Mouse (Mus musculus) neural tube, embryonic 13.5 days (tissue): ENCODE results near the gene Nptxr. TPM values are rescaled to one million over a fixed set of nuclear protein-coding genes. Genes with fewer than 3 reads are reported as not detected.

Experiments used
- ATAC-seq: fragments of 200-750 bp; cut with Nextera tagmentation; 2 replicates; pipeline ENCODE4 v1.8.0; 2017; ENCODE audit warnings: low read depth, mild to moderate bottlenecking, moderate TSS enrichment, moderate library complexity
- H3K27ac ChIP-seq: fragments of 300-500 bp; sonication (generic); replicated peaks from 2 replicates; pipeline ENCODE4 v1.5.1; 2015; ENCODE audit warnings: moderate library complexity, mild to moderate bottlenecking, inconsistent platforms
- H3K27me3 ChIP-seq: fragments of 300-500 bp; sonication (generic); 2 replicates; pipeline ENCODE4 v1.6.1; 2015; ENCODE audit warnings: mild to moderate bottlenecking, inconsistent platforms
- H3K36me3 ChIP-seq: fragments of 300-500 bp; sonication (generic); 2 replicates; pipeline ENCODE4 v1.6.1; 2015; ENCODE audit warnings: mild to moderate bottlenecking, inconsistent platforms
- H3K4me1 ChIP-seq: fragments of 300-500 bp; sonication (generic); replicated peaks from 2 replicates; pipeline ENCODE4 v1.6.1; 2015; ENCODE audit warnings: inconsistent platforms
- H3K4me2 ChIP-seq: fragments of 300-500 bp; sonication (generic); 2 replicates; pipeline ENCODE4 v1.6.1; 2015; ENCODE audit warnings: inconsistent platforms, mild to moderate bottlenecking, moderate library complexity
- H3K4me3 ChIP-seq: fragments of 300-500 bp; sonication (generic); 2 replicates; pipeline ENCODE4 v1.5.1; 2015; ENCODE audit warnings: mild to moderate bottlenecking, inconsistent platforms
- H3K9ac ChIP-seq: fragments of 300-500 bp; sonication (generic); 2 replicates; pipeline ENCODE4 v1.6.1; 2015; ENCODE audit warnings: moderate library complexity, mild to moderate bottlenecking, inconsistent platforms
- H3K9me3 ChIP-seq: fragments of 300-500 bp; sonication (generic); 2 replicates; pipeline ENCODE4 v1.6.1; 2016; ENCODE audit warnings: inconsistent platforms
- WGBS: fragments of 180-500 bp; shearing (Covaris S2); methylation state at CpG from one replicate; pipeline ENCODE4 v1.1.7; 2015; 5-methylcytosine and 5-hydroxymethylcytosine counted together
- polyA plus RNA-seq: library from polyadenylated mRNA; unstranded; fragments of >200 nt; fragmentation: Nextera tagmentation; extraction: Ambion mirVana; gene quantifications from 2 replicates; pipeline ENCODE4 v1.2.1, GENCODE M21; 2015

Gene Nptxr
- polyA plus RNA-seq, 1 experiment from 2014 or later, result 22.1 TPM

- 85% methylated on average over 8 of the region's 8 CpGs for WGBS
- Histone ChIP-seq H3K27me3 (no peaks in the 10 kb centered on the region), H3K4me1 (peaks cover 27% of the 10 kb centered on the region), H3K4me2 (no peak overlapping the region), H3K36me3 (0 out of 2 replicates have a peak, but pooled peaks cover 1% of the 10 kb centered on the region), H3K4me3 (no peak overlapping the region), H3K27ac (no peak overlapping the region), H3K9ac (no peak overlapping the region), H3K9me3 (no peaks in the 10 kb centered on the region)
- no peak for ATAC-seq
Measured at GRCm38 (mm10) chr15:79744742-79745141, 59.8 kb downstream of the Nptxr start.

DNA sequence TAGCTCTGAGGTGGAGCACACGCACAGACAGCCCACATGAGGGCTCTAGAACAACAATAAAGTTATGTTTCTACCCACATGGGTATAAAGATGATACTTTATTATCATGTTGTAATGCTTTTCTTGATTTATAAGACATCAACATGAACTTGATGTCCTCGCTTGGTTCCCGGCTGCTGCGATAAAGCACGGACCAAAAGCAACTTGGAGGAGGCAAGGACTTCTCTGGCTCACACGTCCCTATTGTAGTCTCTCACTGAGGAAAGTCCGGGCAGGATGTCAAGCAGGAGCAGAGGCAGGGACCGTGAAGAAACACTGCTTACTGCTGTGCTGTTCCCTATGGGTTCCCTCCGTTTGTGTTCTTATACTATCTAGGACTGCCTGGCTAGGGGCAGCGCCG, 60.6 kb downstream of the Nptxr start:
- WGBS, result 91% methylated on average over 11 of the region's 11 CpGs
- Histone ChIP-seq H3K4me3 (no peak overlapping the region), H3K27me3 (no peaks in the 10 kb centered on the region), H3K9me3 (no peaks in the 10 kb centered on the region), H3K9ac (no peak overlapping the region), H3K4me1 (peaks cover 32% of the 10 kb centered on the region), H3K27ac (no peak overlapping the region), H3K36me3 (peaks cover 9% of the 10 kb centered on the region), H3K4me2 (no peak overlapping the region)
- ATAC-seq, result no peak

DNA sequence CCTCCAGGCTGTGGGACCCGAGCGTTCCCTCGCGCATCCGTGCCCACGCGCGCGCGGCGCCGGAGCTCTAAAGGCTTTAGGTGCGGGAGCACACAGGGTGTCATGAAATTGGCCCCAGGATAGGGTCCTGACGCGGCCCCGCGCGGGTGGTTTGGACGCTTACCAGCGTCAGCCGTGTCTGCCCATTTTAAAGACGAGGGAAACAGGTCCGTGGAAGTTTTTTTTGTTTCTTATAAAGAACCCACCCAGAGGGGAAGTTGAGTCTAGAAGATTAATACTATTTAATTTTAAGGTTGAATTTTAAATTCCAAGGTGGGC, 61.9 kb downstream of the Nptxr start:
- under 1% methylated on average over 23 of the region's 23 CpGs for WGBS
- Histone ChIP-seq H3K4me3 (peak overlapping the region; percentile 97), H3K9ac (peak overlapping the region; percentile 96), H3K27ac (peak overlapping the region; percentile 79), H3K4me1 (peaks cover 40% of the 10 kb centered on the region), H3K36me3 (peaks cover 22% of the 10 kb centered on the region), H3K9me3 (no peaks in the 10 kb centered on the region), H3K27me3 (no peaks in the 10 kb centered on the region), H3K4me2 (peak overlapping the region; percentile 84)
- ATAC-seq, result no peak

- peak; percentile 94 for ATAC-seq
- Histone ChIP-seq H3K4me1 (peaks cover 40% of the 10 kb centered on the region), H3K27me3 (no peaks in the 10 kb centered on the region), H3K4me2 (peak within 1 kb of the TSS; percentile 84), H3K36me3 (peaks cover 28% of the 10 kb centered on the region), H3K27ac (peak within 1 kb of the TSS; percentile 79), H3K9ac (peak within 1 kb of the TSS; percentile 96), H3K9me3 (no peaks in the 10 kb centered on the region), H3K4me3 (peak within 1 kb of the TSS; percentile 97)
- under 1% methylated on average over 78 of the region's 93 CpGs for WGBS
Measured at GRCm38 (mm10) chr15:79741921-79742705, 62.5 kb downstream of the Nptxr start, which contains the start of gene Sun2. TSS of gene Sun2 (minus strand) at chr15:79742536.

DNA sequence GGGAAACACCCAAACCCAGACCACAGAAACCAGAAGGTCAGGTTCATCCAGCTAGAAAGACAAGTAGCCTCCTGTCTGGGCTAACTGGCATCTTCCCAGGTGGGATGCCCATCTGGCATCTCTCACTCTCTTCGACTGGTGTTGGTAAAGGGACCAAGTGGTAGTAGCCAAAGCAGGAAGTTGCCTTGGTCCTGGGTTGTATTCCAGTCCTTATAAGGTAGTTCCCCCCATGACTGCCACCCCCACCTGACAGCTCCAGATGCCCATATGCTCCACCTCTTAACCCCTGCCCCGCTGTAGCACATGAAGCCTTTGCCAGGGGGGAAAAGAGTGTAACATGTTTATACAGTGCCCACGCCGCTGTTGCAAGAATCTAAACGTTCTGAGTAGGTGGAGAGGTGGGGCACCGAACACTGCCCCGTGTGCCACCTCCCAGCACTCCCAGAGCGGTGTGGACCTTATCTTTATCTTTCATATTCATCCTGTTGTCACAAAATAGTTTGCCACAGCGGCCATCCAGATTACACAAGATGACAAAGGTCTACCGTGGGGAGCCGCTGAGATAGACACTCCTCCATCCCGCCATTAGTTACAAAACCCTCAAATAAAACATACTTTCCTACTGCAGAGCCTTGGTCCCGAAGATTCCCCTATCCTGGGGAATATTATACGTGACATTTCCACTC, 63.2 kb downstream of the Nptxr start:
- ATAC-seq, result no peak
- WGBS, result 34% methylated on average over 14 of the region's 14 CpGs
- H3K4me2 ChIP-seq, result peak overlapping the region; percentile 84
- H3K36me3 ChIP-seq, result peaks cover 36% of the 10 kb centered on the region
- peak overlapping the region; percentile 79 for H3K27ac ChIP-seq
- H3K4me1 ChIP-seq, result peaks cover 40% of the 10 kb centered on the region
- peak overlapping the region; percentile 97 for H3K4me3 ChIP-seq
- peak overlapping the region; percentile 96 for H3K9ac ChIP-seq
- H3K27me3 ChIP-seq, result no peaks in the 10 kb centered on the region
- no peaks in the 10 kb centered on the region for H3K9me3 ChIP-seq

GRCm38 (mm10) chr15:79740739-79741138, 63.8 kb downstream of the Nptxr start:
- H3K36me3 ChIP-seq, result peaks cover 40% of the 10 kb centered on the region
- WGBS, result 80% methylated on average over 3 of the region's 3 CpGs
- peak overlapping the region; percentile 97 for H3K4me3 ChIP-seq
- H3K4me2 ChIP-seq, result peak overlapping the region; percentile 84
- ATAC-seq, result no peak
- H3K27me3 ChIP-seq, result no peaks in the 10 kb centered on the region
- H3K4me1 ChIP-seq, result peaks cover 40% of the 10 kb centered on the region
- H3K27ac ChIP-seq, result no peak overlapping the region
- peak overlapping the region; percentile 96 for H3K9ac ChIP-seq
- H3K9me3 ChIP-seq, result no peaks in the 10 kb centered on the region

Other genes starting within 250 kb of the Nptxr start
- 1.1 and 1.2 TPM in 2 replicates for gene Dmc1, start 199.7 kb downstream of the Nptxr start, polyA plus RNA-seq
- gene Fam227a, start 145.8 kb downstream of the Nptxr start, polyA plus RNA-seq, result 5.3 and 6.2 TPM in 2 replicates
- gene Cby1, start 145.6 kb downstream of the Nptxr start, polyA plus RNA-seq, result 82.6 and 85.6 TPM in 2 replicates
- 263 and 294 TPM in 2 replicates for gene Tomm22, start 133.9 kb downstream of the Nptxr start, polyA plus RNA-seq
- gene Josd1, start 116.8 kb downstream of the Nptxr start, polyA plus RNA-seq, result 20.9 and 21.3 TPM in 2 replicates
- 38.1 and 40.9 TPM in 2 replicates for gene Gtpbp1, start 113.9 kb downstream of the Nptxr start, polyA plus RNA-seq
- gene Sun2, start 62.2 kb downstream of the Nptxr start, polyA plus RNA-seq, result 6.9 and 11.1 TPM in 2 replicates
- 69.7 and 72.1 TPM in 2 replicates for gene Dnal4, start 26.9 kb downstream of the Nptxr start, polyA plus RNA-seq
- 0.90 TPM in 1 of 2 replicates, not detected in the other for gene Npcd, start 29.5 kb upstream of the Nptxr start, polyA plus RNA-seq
- gene Cbx6, start 29.9 kb upstream of the Nptxr start, polyA plus RNA-seq, result 39.8 and 42.0 TPM in 2 replicates
- gene Apobec3, start 86.9 kb upstream of the Nptxr start, polyA plus RNA-seq, result 4.6 and 5.2 TPM in 2 replicates
- 3.0 and 3.3 TPM in 2 replicates for gene Cbx7, start 166.4 kb upstream of the Nptxr start, polyA plus RNA-seq
- gene Pdgfb, start 210.2 kb upstream of the Nptxr start, polyA plus RNA-seq, result 3.3 TPM in 2 replicates